Mouse (Mus musculus): ENCODE results near the gene Mtcl1.

Mtcl1 gene

DNA sequence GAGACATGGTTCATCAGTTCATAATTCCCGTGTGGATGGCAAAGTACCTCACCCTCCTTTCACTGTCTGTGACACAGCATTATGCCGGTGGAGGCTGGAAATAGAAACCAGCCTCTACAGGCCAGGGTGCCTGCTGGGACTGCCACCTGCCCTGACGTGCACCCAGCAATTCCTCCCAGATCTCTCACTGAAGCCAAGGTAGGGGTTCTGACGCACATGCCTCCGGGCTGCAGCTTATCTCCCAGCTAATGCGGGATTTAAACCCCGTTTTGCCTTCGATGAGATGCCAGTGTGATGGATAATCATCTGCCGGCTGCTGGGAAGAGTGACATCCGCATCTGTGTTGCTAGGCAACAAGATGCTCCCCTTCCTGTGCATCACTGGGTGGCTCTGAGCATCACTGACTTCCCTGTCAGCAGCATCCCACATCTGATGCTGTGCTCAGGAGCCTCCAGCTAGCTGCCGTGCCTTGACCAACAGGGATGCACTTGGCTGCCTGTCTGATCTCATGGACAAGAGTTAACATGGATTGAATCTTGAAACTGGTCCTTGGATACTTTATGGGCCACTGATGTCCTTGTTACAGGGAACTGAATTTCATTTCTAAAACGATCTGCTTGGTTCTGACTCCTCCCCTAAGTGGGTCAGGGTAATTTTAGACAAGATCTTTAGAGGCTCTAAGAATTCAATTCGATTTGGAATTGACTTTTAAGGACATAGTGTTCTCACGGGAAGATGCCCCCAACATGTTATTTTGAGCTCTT, 123.9 kb downstream of the Mtcl1 start:
- DNase-seq (ENCODE audit: low read depth, low spot score): no peak

GRCm38 (mm10) chr17:66324836-66325235, 124.7 kb downstream of the Mtcl1 start:
- DNase-seq (ENCODE audit: low read depth, low spot score): no peak

DNA sequence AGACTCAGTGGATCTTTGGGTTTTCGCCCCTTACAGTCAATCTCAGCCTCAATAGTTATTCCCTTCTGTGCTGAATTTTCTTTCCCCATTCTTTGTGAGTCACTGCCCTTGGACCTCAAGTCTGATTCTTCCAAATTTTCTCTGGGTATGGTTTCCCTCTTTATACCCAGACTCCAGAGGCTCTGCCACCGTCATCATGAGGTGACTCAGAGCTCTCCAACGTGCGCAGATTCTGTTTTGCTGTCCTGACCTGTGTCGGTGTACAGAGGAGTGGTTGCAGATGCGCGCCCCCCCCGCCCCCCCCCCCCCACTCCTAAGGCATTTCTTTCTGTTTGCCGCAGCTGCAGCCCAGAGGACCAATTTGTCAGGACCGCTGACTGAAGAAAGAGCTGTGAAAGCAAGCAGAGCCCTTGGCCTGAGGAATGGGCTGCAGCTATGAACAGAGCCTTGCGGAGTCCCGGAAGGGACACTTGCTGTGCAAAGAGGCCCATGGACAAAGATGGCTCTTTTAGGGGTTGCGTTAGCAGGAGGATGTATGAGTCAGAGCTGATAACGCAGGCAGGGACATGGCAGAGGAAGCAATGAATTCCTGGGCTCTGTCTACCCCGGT, 126.8 kb downstream of the Mtcl1 start:
- no peak for DNase-seq (ENCODE audit: low read depth, low spot score)

- DNase-seq (ENCODE audit: low read depth, low spot score): no peak
Measured at GRCm38 (mm10) chr17:66321933-66322332, 127.6 kb downstream of the Mtcl1 start.

GRCm38 (mm10) chr17:66320716-66321372, 128.7 kb downstream of the Mtcl1 start:
- no peak for DNase-seq (ENCODE audit: low read depth, low spot score)

DNA sequence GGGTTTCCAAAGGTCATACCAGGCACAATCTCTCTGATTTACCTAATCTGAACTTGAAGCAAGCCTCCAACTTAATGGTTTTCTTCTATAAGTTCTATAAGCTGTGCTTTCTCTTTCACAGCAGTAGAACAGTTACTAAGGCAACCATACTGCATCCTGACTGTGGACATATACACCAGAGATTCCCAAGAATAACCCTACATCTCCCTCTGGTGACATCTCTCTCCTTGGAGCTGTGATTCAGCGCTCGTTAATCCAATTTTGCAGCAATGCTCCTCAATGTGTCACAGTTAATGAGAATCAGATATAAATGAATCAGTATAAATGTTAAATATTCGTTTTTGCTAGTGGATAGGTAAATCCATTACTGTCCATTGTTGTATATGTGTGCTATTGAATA, 131.5 kb downstream of the Mtcl1 start:
- no peak for DNase-seq (ENCODE audit: low read depth, low spot score)

DNA sequence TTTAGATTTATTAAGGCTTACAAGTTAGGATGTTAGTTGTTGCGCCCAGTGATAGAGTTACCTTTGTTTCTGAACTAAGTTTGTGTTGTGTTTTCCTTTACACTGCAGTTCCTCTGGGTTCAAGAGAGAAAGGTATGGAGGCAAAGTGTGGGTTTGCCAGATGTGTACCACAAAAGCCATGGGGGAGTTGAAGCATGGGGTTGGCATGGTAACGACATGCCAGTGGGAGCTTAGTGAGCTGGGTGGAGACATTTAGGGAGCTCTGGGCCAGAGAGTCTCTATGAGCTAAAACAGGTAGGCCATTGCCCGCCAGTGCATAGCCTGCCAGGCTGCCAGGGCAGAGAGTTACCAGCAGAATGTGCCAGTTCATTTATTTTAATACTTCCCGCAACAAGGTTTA, 132.0 kb downstream of the Mtcl1 start:
- no peak for DNase-seq (ENCODE audit: low read depth, low spot score)

DNA sequence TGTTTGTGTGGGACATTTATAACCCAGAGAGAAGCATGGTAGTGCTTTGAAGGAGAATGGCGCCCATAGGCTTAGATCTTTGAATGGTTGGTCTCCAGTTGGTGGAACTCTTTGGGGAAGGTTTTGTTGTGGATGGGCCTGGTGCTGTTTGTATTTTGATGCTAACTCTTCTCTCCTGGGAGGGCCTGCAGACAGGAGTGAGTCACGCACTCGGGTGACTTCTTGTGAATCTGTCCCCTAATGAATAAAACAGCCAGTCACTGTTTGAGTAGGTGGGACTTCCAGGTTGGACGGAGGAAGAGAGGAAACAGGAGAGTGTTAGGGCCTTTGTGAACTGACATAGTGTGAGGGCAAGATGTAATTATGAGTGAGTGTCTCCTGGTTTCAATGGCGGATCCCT, 132.4 kb downstream of the Mtcl1 start:
- no peak for DNase-seq (ENCODE audit: low read depth, low spot score)

DNA sequence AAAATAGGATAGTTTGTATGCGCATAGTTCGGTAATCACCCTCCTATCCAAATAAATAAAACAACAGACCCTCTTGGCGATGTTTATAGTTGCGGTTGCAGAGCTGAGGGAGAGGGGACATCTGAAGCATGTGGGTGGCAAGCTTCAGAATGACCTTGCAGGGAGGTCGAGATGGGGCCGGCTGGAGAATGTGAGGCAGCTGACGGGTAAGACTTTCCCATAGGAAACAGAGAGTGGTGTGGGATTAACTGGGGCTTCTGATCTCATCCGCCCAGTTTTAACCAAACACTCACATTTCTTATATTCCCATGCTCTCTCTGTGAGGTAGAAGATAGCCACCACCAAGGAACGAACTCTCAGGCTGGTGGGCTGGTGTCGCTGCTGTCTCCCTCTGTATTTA, 134.1 kb downstream of the Mtcl1 start:
- DNase-seq (ENCODE audit: low read depth, low spot score): no peak

GRCm38 (mm10) chr17:66314566-66315285, 134.8 kb downstream of the Mtcl1 start:
- no peak for DNase-seq (ENCODE audit: low read depth, low spot score)

DNA sequence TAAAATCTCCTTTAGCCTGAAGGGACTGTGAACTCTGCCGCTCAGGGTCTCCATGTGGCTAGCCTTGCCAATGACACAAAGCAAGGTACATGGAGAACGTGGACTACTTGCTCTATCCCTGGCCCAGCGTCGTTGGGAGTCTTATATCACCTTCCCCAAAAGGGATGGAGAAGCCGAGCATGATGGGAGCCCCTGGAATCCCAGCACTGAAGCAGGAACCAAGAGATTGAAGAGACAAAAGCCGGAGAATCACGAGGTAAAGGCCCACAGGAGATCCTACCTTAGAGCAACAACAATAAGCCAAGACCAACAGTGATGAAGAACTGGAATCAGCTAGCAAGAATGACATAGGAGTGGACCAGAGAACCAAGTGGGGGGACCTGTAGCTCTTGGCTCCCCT, 147.6 kb downstream of the Mtcl1 start:
- DNase-seq (ENCODE audit: low read depth, low spot score): no peak

DNA sequence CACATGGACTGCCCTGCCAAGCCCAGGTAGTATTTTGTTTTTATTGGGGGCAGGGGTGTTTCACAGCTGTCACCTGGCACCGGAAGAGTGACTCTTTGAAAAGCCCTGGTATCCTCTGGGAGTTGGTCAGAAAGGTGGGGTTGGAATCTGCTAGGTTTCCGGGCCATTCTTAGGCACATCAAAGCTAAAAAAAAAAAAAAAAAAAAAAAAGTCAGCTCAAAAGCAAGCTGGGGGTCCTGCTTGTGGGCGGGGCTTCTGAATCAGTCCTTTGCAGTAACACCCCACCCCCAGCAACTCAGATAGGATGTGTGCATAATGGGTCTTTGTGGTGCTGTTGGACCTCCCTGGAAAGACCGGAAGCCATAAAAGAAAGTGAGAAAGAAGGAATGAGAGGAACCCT, 148.3 kb downstream of the Mtcl1 start:
- no peak for DNase-seq (ENCODE audit: low read depth, low spot score)

- no peak for DNase-seq (ENCODE audit: low read depth, low spot score)
Measured at GRCm38 (mm10) chr17:66297721-66298120, 151.8 kb downstream of the Mtcl1 start.

GRCm38 (mm10) chr17:66293581-66293980, 156.0 kb downstream of the Mtcl1 start:
- no peak for DNase-seq (ENCODE audit: low read depth, low spot score)

DNA sequence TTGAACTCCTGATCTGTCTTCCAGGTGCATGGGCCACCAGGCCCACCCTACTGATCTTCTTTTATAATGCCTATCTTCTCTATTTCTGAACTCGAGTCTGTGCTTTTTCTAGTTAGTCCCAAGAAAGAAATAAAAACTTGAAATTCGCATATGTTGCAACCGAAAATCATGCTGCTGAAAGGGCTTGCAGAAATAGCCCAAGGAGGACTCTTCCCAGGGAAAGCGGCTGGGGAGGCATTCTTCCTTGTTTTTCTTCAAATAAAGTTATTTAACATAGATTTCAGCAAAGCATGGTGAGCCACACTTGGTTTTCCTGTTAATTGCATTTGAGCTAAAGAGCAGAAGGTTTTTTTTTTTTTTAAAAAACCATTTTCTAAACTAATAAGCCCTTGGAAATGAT, 159.7 kb downstream of the Mtcl1 start:
- no peak for DNase-seq (ENCODE audit: low read depth, low spot score)

Data from A20 (cell line).